Mouse (Mus musculus) heart, postnatal 0 days (tissue): ENCODE data around the gene Samd14.

ENCODE experiments used
- CTCF ChIP-seq: IDR thresholded peaks from 2 replicates; pipeline ENCODE4 v1.5.1; 2016; ENCODE audit warnings: antibody characterized with exemption, control low read depth, low read depth
- EP300 ChIP-seq: IDR thresholded peaks from 2 replicates; pipeline ENCODE4 v1.6.1; 2016; ENCODE audit warnings: antibody characterized with exemption, low read depth

GRCm38 (mm10) chr11:95012075-95012474 lies 2.4 kb downstream of the Samd14 start:
- TF ChIP-seq CTCF, result no peak
- TF ChIP-seq EP300, result no peak
